Mouse (Mus musculus) effector memory CD4-positive, alpha-beta T cell, adult 5 months (primary cell): Measurements from ENCODE around the gene Msln. TPM values are rescaled to one million over a fixed set of nuclear protein-coding genes. Genes with fewer than 3 reads are reported as not detected.

Experiments
- polyA plus RNA-seq: library from polyadenylated mRNA; unstranded; fragments of 100-300 nt; shearing (Covaris generic); gene quantifications from one replicate; pipeline ENCODE4 v1.2.1, GENCODE M21; 2017

Msln gene
- not detected for polyA plus RNA-seq

GRCm38 (mm10) chr17:25754241-25754640 is at the start of gene Msln:
Msln (minus strand) TSS chr17:25754378.

GRCm38 (mm10) chr17:25796951-25797369 is 42.8 kb upstream of the Msln start, which contains the start of gene Metrn:
Metrn (minus strand) TSS chr17:25797136.

GRCm38 (mm10) chr17:25795609-25796092 is 41.5 kb upstream of the Msln start, which contains the start of gene AC134908.4:
AC134908.4 (minus strand) TSS chr17:25795659.

GRCm38 (mm10) chr17:25792615-25793014 is 38.4 kb upstream of the Msln start, which contains the start of gene Fam173a:
Fam173a (minus strand) TSS chr17:25792901.

GRCm38 (mm10) chr17:25786280-25786679 is 32.1 kb upstream of the Msln start, which contains the start of gene Ccdc78:
Ccdc78 (plus strand) TSS chr17:25786580.

GRCm38 (mm10) chr17:25785281-25785745 is 31.1 kb upstream of the Msln start, which contains the start of gene Haghl:
Haghl (minus strand) TSS chr17:25785673.

GRCm38 (mm10) chr17:25773549-25774120 is 19.5 kb upstream of the Msln start, which contains the start of gene Narfl:
Narfl (plus strand) TSS chr17:25773776.

GRCm38 (mm10) chr17:25735745-25736144 is 18.4 kb downstream of the Msln start, which contains the start of gene Mslnl:
Mslnl (plus strand) TSS chr17:25736042.

DNA sequence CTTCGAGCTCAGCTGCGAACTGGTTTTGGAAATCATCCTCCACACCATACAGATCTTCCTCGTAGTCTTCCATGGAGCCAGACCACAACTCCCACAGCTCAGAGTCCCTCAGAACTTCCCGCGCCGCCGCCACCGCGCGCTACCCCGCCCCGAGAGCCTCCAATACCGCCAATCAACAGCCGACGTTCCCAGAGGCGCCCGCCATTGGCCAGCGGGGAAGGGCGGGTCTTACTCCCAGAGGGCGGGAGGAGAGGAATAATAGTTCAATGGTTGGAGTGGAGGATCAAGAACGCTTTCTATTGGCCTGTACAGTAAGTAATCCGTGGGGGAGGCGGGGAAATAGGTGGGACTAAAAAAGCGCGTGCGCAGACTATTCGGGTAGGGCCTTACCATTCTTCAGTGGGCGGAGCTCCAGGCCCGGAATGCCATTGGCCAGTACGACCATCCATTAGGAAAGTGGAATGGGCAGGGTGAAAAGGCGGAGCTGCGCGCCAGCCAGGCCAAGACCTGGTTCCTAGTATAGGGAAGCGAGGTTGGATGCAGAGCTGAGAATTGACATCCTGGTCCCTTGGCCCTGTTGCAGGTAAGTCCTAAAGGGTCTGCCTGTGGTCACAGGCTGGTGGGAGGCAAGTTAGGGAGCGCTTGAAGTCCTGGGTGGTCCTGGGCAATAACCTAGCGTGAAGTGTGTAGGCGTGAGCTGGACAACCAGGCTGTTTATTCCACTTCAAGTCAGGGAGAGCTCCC is 26.7 kb downstream of the Msln start, which contains the start of the genes Chtf18 and Rpusd1:
Gene Chtf18 (minus strand): TSS at position 155 of the 744 bp plus-strand sequence.
Gene Rpusd1 (plus strand): TSS at position 406 of the 744 bp plus-strand sequence.

DNA sequence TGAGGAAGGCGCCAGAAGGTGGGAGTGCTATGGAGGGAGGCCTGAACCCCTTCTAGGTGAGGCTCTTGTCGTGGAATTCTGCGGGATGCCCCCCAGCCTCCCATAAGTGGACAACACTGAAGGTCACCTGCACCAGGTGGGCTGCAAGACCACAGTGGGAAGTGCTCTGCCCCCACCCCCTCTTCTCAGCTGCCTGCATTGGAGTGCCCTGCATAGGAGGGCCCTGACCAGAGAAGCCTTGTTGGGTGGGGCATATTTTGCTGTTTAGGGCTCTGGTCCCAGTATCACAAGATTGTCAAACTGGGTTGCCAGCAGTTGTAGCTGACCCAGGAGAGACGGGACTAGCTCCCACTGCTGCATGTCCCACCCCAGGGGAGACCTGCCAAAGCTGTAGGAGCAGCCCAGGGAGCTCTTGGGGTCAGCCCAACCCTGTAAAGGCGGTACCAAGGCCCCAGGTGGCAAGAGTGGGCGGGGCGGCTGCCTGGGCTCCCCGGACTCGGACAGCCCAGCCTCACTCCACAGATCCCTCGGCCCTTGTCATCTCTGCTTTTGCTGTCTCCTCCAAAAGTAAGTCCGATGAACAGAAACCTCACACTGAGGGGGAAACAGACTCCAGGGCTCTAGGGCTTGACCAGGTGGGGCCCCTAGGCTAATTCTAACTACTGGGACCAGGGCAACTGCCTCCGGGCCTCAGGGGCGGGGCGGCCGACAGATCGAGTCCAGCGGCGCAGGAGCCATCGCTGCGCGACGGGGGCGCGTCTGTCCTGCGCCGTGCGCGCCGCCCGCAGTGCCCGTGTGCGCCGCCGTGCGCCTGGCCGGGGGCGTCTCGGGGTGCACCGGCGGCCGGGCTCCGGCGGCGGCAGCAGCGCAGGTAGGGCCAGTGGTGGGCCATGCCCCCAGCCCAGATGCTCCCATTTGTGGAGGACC is 37.2 kb downstream of the Msln start, which contains the start of gene Gng13:
Gene Gng13 (plus strand): TSS at position 461 of the 927 bp plus-strand sequence.

Other genes starting within 250 kb of the Msln start
- gene Sox8, start 183.7 kb downstream of the Msln start, polyA plus RNA-seq: 0.16 TPM
- gene Lmf1, start 175.3 kb downstream of the Msln start, polyA plus RNA-seq: 15.5 TPM
- gene Gng13, start 37.2 kb downstream of the Msln start, polyA plus RNA-seq: not detected
- 4.7 TPM for gene Chtf18, start 27.0 kb downstream of the Msln start, polyA plus RNA-seq
- gene Rpusd1, start 26.7 kb downstream of the Msln start, polyA plus RNA-seq: 4.0 TPM
- not detected for gene Mslnl, start 18.3 kb downstream of the Msln start, polyA plus RNA-seq
- 15.6 TPM for gene Narfl, start 19.4 kb upstream of the Msln start, polyA plus RNA-seq
- gene Haghl, start 31.3 kb upstream of the Msln start, polyA plus RNA-seq: 23.1 TPM
- gene Ccdc78, start 32.2 kb upstream of the Msln start, polyA plus RNA-seq: 0.29 TPM
- 125 TPM for gene Fam173a, start 38.5 kb upstream of the Msln start, polyA plus RNA-seq
- gene AC134908.4, start 41.3 kb upstream of the Msln start, polyA plus RNA-seq: not detected
- gene Metrn, start 42.8 kb upstream of the Msln start, polyA plus RNA-seq: 28.1 TPM
- not detected for gene Fbxl16, start 54.7 kb upstream of the Msln start, polyA plus RNA-seq
- 19.3 TPM for gene Wdr24, start 69.2 kb upstream of the Msln start, polyA plus RNA-seq
- 18.3 TPM for gene Jmjd8, start 74.5 kb upstream of the Msln start, polyA plus RNA-seq
- gene Stub1, start 79.0 kb upstream of the Msln start, polyA plus RNA-seq: 126 TPM
- gene Rhbdl1, start 82.9 kb upstream of the Msln start, polyA plus RNA-seq: not detected
- 1.9 TPM for gene Gm20683, start 87.4 kb upstream of the Msln start, polyA plus RNA-seq
- gene Rhot2, start 90.5 kb upstream of the Msln start, polyA plus RNA-seq: 27.1 TPM
- 20.9 TPM for gene Wdr90, start 107.1 kb upstream of the Msln start, polyA plus RNA-seq
- gene Mcrip2, start 114.4 kb upstream of the Msln start, polyA plus RNA-seq: 18.5 TPM
- 41.5 TPM for gene Mettl26, start 120.7 kb upstream of the Msln start, polyA plus RNA-seq
- 0.21 TPM for gene Wfikkn1, start 126.5 kb upstream of the Msln start, polyA plus RNA-seq
- gene Rab40c, start 165.3 kb upstream of the Msln start, polyA plus RNA-seq: 17.2 TPM
- 39.1 TPM for gene Pigq, start 190.6 kb upstream of the Msln start, polyA plus RNA-seq
- not detected for gene Nhlrc4, start 190.6 kb upstream of the Msln start, polyA plus RNA-seq
- not detected for gene A930017K11Rik, start 198.2 kb upstream of the Msln start, polyA plus RNA-seq
- gene Capn15, start 231.4 kb upstream of the Msln start, polyA plus RNA-seq: 21.9 TPM